Mouse (Mus musculus) cerebellum, adult 9-10 months (tissue): ENCODE measurements around the gene Pgap3.
"Not testable (repeated sequence)": the region's sequence is repeated elsewhere in the genome, so short reads cannot be mapped to it uniquely, and the experiment has no call there.

Experiments
- DNase-seq: peaks from one replicate; pipeline ENCODE4 v3.0.0; 2022

The Pgap3 gene

DNA sequence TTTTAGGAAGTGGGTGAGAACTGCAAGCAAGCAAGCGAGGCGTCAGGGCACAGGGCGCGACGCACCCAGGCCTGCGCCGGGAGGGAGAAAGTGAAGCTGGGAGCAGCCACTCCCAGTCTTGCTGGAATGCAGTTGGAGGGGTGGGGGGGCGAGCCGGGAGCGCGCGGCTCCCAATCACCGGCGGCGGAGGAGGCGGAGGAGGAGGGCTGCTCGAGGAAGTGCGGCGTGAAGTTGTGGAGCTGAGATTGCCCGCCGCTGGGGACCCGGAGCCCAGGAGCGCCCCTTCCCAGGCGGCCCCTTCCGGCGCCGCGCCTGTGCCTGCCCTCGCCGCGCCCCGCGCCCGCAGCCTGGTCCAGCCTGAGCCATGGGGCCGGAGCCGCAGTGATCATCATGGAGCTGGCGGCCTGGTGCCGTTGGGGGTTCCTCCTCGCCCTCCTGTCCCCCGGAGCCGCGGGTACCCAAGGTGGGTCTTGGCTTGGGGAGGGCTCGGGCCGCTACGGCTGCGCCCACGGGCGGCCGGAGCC lies 12.0 kb upstream of the Pgap3 start, which contains the start of gene Erbb2:
TSS of gene Erbb2 (plus strand) at position 198 of the 524 bp plus-strand sequence.
- DNase-seq = no peak

DNA sequence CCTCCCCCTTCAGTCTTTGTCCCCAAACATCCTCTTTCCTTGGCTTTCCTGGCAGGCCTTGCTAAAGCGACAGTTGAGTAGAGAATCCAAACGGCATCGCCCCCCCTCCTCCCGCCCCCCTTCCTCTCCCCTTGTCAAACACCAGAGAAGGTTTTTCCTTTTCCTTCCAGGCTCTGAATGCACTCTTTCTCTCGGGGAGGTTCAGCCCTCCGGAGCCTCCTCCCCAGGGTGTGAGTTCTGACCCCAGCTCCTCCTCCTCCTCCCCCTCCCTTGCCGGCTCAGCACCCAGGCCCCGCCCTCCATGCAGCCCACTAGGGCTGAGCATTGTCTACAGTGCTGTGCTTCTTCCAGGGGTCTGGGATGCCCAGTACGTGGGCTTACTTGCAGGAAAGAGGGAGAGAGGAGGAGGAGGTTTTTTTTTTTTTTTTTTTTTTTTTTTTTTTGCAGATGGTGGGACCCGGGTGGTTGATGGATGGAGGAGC lies 9.1 kb upstream of the Pgap3 start:
- no peak for DNase-seq

- DNase-seq = no peak
These were observed 8.6 kb upstream of the Pgap3 start for GRCm38 (mm10) chr11:98408872-98409271.

GRCm38 (mm10) chr11:98406621-98407020 lies 6.3 kb upstream of the Pgap3 start:
- no peak for DNase-seq

DNA sequence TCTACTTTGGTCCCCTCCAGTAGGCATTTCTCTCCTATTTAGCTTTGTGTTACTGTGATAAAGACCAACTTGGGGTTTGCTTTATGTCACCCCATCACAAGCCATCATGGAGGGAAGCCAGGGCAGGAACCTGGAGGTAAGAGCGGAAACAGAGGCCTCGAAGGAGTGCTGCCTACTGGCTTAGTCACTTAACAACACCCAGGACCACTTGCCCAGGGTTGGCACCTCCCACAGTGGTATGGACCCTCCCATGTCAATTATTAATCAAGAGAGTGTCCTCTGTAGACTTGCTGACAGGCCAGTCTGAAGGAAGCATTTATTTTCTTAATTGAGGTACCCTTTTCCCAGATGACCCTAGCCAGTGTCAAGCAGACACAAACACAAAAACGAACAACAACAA lies 526 bp upstream of the Pgap3 start:
- DNase-seq = no peak

GRCm38 (mm10) chr11:98397946-98398345 lies 2.3 kb downstream of the Pgap3 start:
- peak; percentile 16 for DNase-seq

DNA sequence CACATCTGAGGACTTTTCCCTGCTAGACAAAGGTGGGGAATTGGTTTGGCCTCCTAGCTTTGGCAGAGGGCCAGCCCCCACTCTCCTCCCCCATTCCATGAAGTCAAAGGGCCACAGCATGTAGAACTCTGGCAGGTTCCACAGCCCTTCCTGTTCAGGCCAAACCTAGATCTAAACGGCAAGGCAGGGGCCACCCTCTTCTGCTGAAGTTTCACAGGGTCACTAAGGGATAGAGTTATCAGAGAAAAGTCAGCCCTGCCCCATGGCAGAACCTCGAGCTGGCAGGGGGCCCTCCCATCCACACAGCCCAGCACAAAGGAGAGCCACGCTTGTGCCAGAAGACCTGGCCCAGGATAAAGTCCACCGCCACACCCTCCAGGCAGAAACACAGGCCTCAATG lies 5.2 kb downstream of the Pgap3 start:
- peak; percentile 15 for DNase-seq

GRCm38 (mm10) chr11:98394301-98394700 lies 6.0 kb downstream of the Pgap3 start:
- no peak for DNase-seq

GRCm38 (mm10) chr11:98393317-98393716 lies 7.0 kb downstream of the Pgap3 start:
- peak; percentile 28 for DNase-seq

DNA sequence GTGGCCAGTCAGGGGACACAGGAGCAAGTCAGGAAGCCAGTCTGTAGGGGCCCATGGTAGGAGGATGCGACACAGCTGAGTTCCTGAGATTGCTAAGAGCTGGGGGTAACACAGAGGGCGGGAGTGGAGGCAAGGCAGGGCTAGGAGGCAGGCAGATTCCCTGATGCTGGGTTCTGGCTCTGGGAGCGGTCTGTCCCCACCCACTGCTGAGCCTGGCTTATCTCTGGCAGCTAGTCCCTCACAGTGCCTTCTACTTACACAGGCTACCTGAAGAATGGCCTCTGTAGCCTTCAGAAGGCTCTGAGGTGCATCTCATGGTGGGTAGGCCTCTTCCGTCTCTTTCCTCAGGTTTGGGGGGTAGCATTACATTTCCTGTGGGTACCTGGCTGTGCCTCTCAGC lies 7.6 kb downstream of the Pgap3 start:
- no peak for DNase-seq

GRCm38 (mm10) chr11:98392034-98392433 lies 8.3 kb downstream of the Pgap3 start:
- DNase-seq = no peak

- peak; percentile 15 for DNase-seq
These were observed 10.1 kb downstream of the Pgap3 start for GRCm38 (mm10) chr11:98390141-98390540.

GRCm38 (mm10) chr11:98389221-98389780 lies 11.0 kb downstream of the Pgap3 start:
- DNase-seq = peak; percentile 73

GRCm38 (mm10) chr11:98388282-98388681 lies 12.0 kb downstream of the Pgap3 start:
- DNase-seq = no peak

DNA sequence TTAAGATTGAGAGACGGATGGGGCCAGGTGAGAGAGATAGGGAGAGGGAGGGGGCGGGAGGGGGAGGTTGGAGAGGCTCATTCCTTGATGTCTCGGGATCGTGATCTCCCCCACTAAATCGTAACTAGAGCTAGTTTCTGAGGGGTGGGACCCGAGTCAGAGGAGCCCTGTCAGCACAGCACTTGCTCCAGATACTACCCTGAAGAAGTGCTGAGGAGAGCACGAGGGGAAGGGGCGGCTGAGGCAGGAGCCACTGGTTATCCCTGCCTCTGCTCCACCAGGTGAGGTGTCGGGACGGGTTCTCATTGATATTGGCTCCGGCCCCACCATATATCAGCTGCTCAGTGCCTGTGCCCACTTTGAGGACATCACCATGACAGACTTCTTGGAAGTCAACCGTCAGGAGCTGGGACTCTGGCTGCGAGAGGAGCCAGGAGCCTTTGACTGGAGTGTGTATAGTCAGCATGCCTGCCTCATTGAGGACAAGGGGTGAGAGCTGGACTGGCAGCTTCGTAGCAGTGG lies 13.2 kb downstream of the Pgap3 start:
- no peak for DNase-seq

DNA sequence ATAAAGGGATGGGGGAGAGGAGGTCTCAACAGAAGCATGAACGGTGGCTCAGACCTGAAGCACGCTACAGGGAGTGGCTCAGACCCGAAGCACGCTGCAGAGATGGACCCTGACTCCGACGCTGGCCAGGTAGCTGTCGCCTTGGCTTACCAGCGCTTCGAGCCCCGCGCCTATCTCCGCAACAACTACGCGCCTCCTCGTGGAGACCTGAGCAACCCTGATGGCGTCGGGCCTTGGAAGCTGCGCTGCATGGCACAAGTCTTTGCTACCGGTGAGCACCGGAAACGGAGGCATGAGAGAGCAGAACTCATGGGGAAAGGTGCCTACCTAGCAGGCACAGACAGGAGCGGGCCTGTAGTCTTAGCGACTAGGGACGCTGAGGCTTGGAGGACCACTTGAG lies 13.7 kb downstream of the Pgap3 start:
- no peak for DNase-seq

DNA sequence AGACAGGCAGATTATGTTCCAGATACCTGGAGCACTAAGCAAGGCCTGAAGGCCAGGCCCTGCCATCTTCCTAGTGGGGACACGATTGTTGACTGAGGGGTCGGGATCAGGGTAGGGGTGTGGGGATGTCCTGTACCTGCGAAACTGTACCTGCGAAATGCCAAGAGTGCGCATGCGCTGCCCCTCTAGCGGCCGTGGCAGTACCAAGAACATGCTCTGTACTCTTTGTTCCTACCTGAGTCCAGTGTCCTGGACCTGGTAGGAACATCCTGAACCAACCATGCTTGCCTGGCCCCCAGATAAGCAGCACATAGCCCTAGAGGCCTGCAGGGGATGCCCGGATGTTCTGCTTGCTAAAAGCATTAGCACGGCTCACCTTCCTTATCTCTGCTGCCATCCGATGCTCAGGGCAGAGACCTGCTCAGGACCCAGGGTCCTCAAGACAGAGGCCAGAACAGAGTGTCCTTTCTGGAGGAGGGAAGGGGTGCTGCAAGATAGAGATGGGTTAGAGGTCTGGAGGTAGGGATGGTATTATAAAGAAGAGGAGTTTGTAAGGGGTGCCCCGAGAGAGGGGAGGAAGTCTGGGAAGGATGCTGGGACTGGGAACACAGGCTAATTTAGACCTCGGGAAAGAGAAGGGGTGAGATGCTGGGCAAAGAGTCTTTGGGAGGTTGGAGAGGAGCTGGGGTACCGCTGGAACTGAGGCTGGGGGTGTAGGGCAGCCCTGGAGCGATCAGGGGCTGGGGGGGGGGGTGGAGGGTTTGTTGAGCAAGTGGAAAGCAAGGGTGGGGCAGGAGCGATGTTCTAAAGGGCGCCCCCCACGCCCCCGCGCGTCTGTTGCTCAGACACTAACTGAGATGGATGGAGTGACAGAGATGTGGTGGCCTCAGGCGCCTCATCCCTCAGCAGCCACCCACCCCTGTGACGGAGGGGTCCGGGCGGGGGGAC lies 14.4 kb downstream of the Pgap3 start, which contains the start of gene Pnmt:
TSS of gene Pnmt (plus strand) at position 813 of the 948 bp plus-strand sequence.
- DNase-seq = no peak

DNA sequence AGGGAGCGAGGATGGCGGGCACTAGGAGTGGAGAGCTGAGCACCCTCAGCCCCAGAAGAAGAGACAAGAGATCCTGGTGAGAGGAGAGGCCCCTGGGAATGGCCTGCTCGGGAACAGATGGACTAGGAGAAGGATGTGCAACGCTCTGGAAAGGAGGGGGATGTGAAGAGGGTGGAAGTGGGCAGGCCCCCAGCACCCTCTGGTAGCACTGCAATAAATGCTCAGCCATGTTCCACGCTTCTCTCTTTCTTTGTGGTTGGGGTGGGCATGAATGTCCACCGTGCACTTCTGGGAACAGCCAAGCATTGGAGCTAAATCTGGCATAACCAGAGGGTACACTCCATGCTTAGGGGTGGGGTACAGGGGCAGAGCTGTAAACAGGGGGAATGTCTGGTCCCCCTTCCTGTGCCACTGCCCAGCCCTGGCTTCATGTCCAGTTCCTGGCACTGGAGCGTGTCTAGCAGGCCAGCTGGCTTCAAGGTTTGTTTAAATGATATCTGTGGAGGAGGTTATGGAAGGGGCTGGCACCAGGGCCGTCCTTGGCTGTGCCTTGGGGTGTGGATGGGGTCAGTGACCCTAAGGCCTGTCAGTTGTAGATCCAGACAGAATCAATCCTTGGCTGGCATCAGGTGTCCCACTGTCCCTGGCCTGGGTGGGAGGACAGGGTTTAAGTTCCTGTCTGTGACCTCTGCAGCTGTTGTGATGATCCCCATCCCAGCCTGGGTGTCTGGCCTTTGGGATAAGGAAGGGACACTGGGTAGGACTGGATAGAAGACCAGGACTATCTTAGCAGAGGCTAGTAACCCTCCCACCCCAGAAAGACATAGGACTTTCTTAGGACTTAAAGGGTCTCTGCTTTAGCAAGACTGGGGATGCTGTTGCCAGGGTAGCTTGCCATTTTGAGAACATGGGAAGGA lies 15.3 kb downstream of the Pgap3 start:
- DNase-seq = peak; percentile 63

GRCm38 (mm10) chr11:98384216-98384615 lies 16.1 kb downstream of the Pgap3 start:
- no peak for DNase-seq

DNA sequence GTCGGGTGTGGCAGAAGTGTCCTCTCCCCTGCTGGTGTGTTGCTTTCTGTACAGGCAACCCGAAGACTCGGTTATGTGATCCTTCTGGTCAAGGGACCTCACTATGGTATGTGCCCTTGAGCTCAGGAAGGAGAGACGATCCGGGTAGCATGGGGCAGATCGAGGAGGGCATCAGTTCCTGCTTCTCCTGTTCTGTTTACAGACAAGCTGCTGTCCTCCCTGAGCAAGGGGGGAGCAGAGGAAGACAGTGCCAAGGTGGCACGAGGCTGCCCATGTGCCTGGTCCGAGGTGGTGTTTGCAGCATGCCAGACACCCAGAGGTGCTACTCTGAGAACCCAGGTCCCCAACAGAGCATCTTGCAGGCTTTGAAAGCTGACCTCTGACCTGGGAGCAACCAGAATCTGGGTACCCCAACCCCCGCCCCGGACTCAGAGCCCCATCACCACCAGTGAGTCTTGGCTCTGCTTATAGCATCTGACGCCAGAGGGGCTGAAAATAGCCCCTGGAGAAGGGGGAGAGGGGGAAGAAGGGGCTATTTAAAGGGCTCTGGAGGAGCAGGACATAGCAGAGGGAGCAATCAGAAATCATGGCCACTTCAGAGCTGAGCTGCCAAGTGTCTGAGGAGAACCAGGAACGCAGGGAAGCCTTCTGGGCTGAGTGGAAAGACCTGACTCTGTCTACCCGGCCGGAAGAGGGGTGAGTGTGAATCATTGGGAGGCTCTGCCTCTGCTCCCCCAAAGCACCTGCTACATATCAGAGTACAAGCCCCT lies 16.8 kb downstream of the Pgap3 start, which contains the start of gene Tcap:
TSS of gene Tcap (plus strand) at position 551 of the 770 bp plus-strand sequence.
- peak; percentile 80 for DNase-seq

GRCm38 (mm10) chr11:98382405-98382804 lies 17.9 kb downstream of the Pgap3 start:
- DNase-seq = not testable (repeated sequence)
